24 mouse cellular contexts compared by ENCODE assay signal in the genomic region with DNA sequence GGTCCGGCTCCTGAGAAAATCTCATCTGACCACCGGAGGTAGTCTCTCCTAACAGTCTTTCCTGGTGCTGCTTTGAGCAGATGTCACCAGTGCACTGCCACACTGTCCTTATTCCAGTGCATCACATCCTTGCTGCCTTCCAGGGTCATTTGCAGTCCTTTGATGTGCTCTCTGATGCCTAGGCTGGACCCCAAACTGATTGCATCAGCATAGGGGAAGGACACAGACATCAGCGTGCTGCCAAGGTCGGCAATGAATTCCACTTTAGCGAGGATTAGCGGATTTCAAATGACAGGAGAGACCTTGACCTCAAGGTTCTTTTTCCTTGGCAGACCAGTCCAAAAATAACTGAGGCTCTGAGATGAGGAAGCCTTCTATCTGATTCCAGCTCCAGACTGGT. TPM values are rescaled to one million over a fixed set of nuclear protein-coding genes. Genes with fewer than 3 reads are reported as not detected.
"Had no signal": no experiment of that assay in that cellular context is flagged by ENCODE, and none has a peak within 500 bp of the region (broad histone marks: within the 10 kb centered on the region; RNA-seq: fewer than 3 reads in every experiment).

No protein-coding gene starts in this region.

- DNase-seq: kidney, postnatal 25 days; layer of hippocampus, adult 9-11 months; liver; lung, adult 18-20 months; lung, postnatal 10 days; lung, postnatal 36 days; thymus, adult 2 months; thymus, postnatal 14 days had no signal

RNA-seq across cellular contexts. Expression of a gene that starts 21.3 kb away (rescaled TPM):
- polyA plus RNA-seq: limb, embryonic 10.5 days; stomach, embryonic 14.5 days had no signal

RNA-seq across cellular contexts. Expression of a gene that starts 47.6 kb away (rescaled TPM):
- total RNA-seq: layer of hippocampus, adult 2 months; layer of hippocampus, postnatal 25 days; left cerebral cortex, adult 18-20 months; left cerebral cortex, postnatal 25 days had no signal
- polyA plus RNA-seq: kidney, embryonic 14.5 days; kidney, postnatal 0 days; large intestine, adult 2 months; limb, embryonic 10.5 days; limb, embryonic 13.5 days; liver, embryonic 12.5 days; liver, embryonic 15.5 days; lung, embryonic 15.5 days; small intestine, adult 2 months; spleen, adult 2 months; stomach, embryonic 14.5 days; stomach, postnatal 0 days; thymus, adult 2 months had no signal
